Mouse (Mus musculus) ovary, adult 2 months (tissue): ENCODE results near the gene Setd4. TPM values are rescaled to one million over a fixed set of nuclear protein-coding genes. Genes with fewer than 3 reads are reported as not detected.

Experiments used
- polyA plus RNA-seq: library from polyadenylated mRNA; depleted of rRNA; stranded (reverse); fragments of >200 nt; gene quantifications from 2 replicates; pipeline ENCODE4 v1.2.3, GENCODE M21; 2012; rRNA removed

The Setd4 gene
- 12.1 and 12.8 TPM in 2 replicates for polyA plus RNA-seq

GRCm38 (mm10) chr16:93603439-93604212 lies at the start of gene Setd4:
Gene Setd4, minus strand, starts transcription at chr16:93604063.

GRCm38 (mm10) chr16:93627761-93628400 lies 24.0 kb upstream of the Setd4 start, which contains the start of gene Gm5678:
Gene Gm5678, plus strand, starts transcription at chr16:93628097.

GRCm38 (mm10) chr16:93605553-93605952 lies 1.7 kb upstream of the Setd4 start, which contains the start of gene Cbr1:
Gene Cbr1, plus strand, starts transcription at chr16:93605853.

Other genes with a start within 250 kb of the Setd4 start
- 117 and 120 TPM in 2 replicates for gene Cbr1, start 1.8 kb upstream of the Setd4 start, polyA plus RNA-seq
- not detected in 2 replicates for gene Gm5678, start 24.0 kb upstream of the Setd4 start, polyA plus RNA-seq
- gene Cbr3, start 79.2 kb upstream of the Setd4 start, polyA plus RNA-seq: 27.0 and 38.5 TPM in 2 replicates
- 44.6 and 55.6 TPM in 2 replicates for gene Dop1b, start 107.8 kb upstream of the Setd4 start, polyA plus RNA-seq
- 6.0 and 6.2 TPM in 2 replicates for gene Morc3, start 228.1 kb upstream of the Setd4 start, polyA plus RNA-seq